Mouse (Mus musculus) testis, adult 2 months (tissue): ENCODE measurements around the gene Gm20388. TPM values are rescaled to one million over a fixed set of nuclear protein-coding genes. Genes with fewer than 3 reads are reported as not detected.

Experiments used
- H3K27ac ChIP-seq: fragments of 200-500 bp; 2 replicates; pipeline ENCODE4 v1.5.1; 2012; ENCODE audit warnings: low read depth, low read length; ENCODE audit not compliant: control insufficient read depth, insufficient read depth
- H3K27me3 ChIP-seq: fragments of 200-500 bp; 2 replicates; pipeline ENCODE4 v1.6.1; 2012; ENCODE audit warnings: mild to moderate bottlenecking, low read length, moderate library complexity; ENCODE audit not compliant: control insufficient read depth, insufficient read depth
- H3K36me3 ChIP-seq: fragments of 200-500 bp; 2 replicates; pipeline ENCODE4 v1.6.1; 2012; ENCODE audit warnings: mild to moderate bottlenecking, low read length; ENCODE audit not compliant: control insufficient read depth, insufficient read depth
- H3K4me1 ChIP-seq: fragments of 200-500 bp; 2 replicates; pipeline ENCODE4 v1.6.1; 2012; ENCODE audit warnings: low read length; ENCODE audit not compliant: control insufficient read depth, insufficient read depth
- H3K4me3 ChIP-seq: fragments of 200-500 bp; 2 replicates; pipeline ENCODE4 v1.5.1; 2012; ENCODE audit warnings: low read depth, mild to moderate bottlenecking, low read length, moderate library complexity, mixed read lengths; ENCODE audit not compliant: control insufficient read depth
- CTCF ChIP-seq: fragments of 200-500 bp; IDR thresholded peaks from 2 replicates; pipeline ENCODE4 v1.5.1; 2012; ENCODE audit warnings: low read depth, mild to moderate bottlenecking, inconsistent platforms, low read length, moderate library complexity; ENCODE audit not compliant: control insufficient read depth, insufficient read depth, insufficient replicate concordance
- POLR2A ChIP-seq: fragments of 200-500 bp; IDR thresholded peaks from 2 replicates; pipeline ENCODE4 v1.6.1; 2012; ENCODE audit warnings: low read depth, mild to moderate bottlenecking, inconsistent platforms, low read length, moderate library complexity; ENCODE audit not compliant: control insufficient read depth
- polyA plus RNA-seq: library from polyadenylated mRNA; depleted of rRNA; stranded (reverse); fragments of >200 nt; gene quantifications from 2 replicates; pipeline ENCODE4 v1.2.3, GENCODE M21; 2012

The Gm20388 gene
- polyA plus RNA-seq, 1 experiment = 5.6 TPM

DNA sequence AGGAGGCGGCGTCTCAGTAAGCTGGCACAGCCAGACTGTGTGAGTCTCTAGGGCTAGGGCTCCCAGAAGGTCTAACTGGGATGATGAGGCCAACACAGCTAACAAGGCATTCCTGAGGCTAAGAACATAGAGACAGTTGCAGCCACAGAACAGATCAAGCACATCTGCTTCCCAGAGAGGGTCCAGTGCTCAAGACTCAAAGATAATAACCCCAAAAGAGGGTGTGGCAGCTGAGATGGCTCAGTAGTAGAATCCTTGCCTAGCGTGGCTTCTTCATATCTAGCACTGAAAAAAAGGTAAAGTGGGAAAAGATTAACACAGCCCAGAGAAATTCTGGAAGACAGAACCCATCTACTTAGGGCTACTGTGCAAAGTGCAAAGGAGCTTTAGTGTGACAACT, 3045.4 kb downstream of the Gm20388 start:
- Histone ChIP-seq H3K4me3 (no peak overlapping the region), H3K4me1 (peaks cover 4% of the 10 kb centered on the region; the same call in 1 of the 2 replicates), H3K27ac (no peak overlapping the region), H3K36me3 (no peaks in the 10 kb centered on the region), H3K27me3 (no peaks in the 10 kb centered on the region)
- TF ChIP-seq POLR2A (no peak), CTCF (no peak)

DNA sequence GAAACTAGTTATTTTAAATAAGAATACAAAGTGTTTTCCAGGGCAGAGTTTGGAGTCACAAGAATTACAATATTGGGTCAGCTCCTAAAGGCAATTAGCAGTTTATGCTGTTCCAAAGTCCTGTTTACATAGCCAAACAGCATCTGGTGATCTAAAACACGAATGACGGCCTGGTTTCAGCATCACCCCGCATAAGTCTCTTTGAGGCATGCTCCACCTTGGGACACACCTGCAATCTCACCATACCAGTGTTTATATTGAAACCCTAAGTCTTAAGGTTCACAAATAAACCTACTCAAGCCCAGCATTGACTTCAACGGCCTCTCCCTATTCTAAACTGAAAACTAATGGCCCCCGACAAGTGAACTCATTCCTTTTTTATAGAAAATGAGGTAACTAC, 3049.7 kb downstream of the Gm20388 start:
- no peaks in the 10 kb centered on the region for H3K36me3 ChIP-seq
- H3K27ac ChIP-seq = no peak overlapping the region
- no peaks in the 10 kb centered on the region for H3K27me3 ChIP-seq
- H3K4me3 ChIP-seq = no peak overlapping the region
- no peak for TF ChIP-seq POLR2A
- no peak for TF ChIP-seq CTCF
- no peaks in the 10 kb centered on the region for H3K4me1 ChIP-seq

DNA sequence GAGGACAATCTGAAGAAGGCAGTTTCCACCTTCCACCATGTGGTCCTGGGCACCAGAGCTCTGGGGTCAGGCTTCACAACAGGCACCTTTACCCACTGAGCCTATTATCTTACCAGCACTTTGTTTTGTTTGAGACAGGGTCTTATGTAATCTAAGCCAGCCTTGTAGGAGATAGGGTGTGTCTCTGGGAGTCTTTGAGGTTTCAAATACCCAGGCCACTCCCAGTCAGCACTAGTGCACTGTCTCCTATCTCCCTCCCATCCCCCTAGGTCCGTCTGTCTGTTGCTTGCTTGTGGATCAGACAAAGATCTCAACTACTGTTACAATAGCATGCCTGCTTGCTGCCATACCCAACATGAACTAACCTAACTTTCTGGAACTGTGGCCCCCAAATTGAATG, 3050.3 kb downstream of the Gm20388 start:
- Histone ChIP-seq H3K36me3 (no peaks in the 10 kb centered on the region), H3K4me1 (no peaks in the 10 kb centered on the region), H3K27ac (no peak overlapping the region)

DNA sequence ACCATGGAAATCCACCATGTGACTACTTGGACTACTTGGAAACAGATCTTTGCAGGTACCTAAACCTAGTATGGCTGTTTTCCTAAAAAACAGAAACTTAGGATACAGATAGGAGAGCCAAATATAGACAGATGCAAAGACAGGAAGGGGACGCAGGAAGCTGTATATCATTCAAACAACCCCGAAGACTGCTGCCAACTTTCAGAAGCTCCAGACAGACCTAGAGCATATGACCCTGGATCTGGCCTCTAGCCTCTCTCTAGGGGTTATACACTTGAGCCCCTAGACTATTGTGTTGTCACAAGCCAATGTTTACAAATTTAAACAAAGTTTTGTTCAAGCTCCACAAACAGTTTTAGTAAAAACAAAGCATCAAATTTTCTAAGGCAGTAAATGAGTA, 3050.8 kb downstream of the Gm20388 start:
- no peaks in the 10 kb centered on the region for H3K4me1 ChIP-seq
- H3K27ac ChIP-seq = no peak overlapping the region
- no peak overlapping the region for H3K4me3 ChIP-seq
- H3K27me3 ChIP-seq = no peaks in the 10 kb centered on the region
- TF ChIP-seq POLR2A = no peak
- no peak for TF ChIP-seq CTCF
- no peaks in the 10 kb centered on the region for H3K36me3 ChIP-seq

More for the DNA sequence above, 3050.3 kb downstream of the Gm20388 start:
- no peak for TF ChIP-seq CTCF
- TF ChIP-seq POLR2A = no peak
- Histone ChIP-seq H3K27me3 (no peaks in the 10 kb centered on the region), H3K4me3 (no peak overlapping the region)

DNA sequence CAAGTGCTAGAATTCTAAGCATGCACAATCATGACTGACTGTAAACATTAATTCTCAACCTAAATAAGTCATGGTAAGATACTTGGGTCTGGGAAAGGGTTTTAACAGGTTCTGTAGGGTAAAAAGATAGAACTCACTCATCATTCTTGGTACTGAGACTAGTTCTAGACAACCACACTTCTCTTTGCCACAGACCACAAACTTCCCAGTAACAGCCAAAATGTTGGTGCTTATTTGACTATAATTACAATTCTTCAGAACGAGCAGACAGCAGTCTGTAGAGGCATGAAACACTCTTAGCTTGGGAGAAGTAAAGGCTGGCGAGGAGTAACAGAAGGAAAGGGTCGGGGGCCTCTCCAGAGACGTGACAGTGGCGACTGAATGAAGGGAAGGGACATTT, 3051.4 kb downstream of the Gm20388 start:
- no peaks in the 10 kb centered on the region for H3K4me1 ChIP-seq
- TF ChIP-seq CTCF (no peak), POLR2A (no peak)
- no peak overlapping the region for H3K4me3 ChIP-seq
- no peaks in the 10 kb centered on the region for H3K27me3 ChIP-seq
- H3K36me3 ChIP-seq = no peaks in the 10 kb centered on the region
- no peak overlapping the region for H3K27ac ChIP-seq

DNA sequence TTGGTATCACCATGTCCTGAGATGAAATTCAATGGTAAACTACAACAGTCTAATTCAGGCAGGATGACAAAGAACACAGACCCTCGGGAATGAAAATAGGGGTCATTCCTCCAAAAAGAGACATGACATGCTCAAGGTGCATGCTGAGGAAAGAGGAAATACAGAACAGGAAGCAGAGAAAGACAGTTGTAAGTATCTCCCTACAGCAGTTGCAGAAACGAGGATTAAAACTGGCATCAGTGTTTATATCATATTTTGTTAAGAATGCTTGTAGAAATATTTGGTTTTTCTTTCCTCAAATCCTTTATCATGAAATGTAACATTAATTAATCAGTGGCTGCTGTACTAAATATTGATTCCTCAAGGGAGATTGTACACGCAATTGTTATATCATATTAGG, 3056.0 kb downstream of the Gm20388 start:
- Histone ChIP-seq H3K36me3 (no peaks in the 10 kb centered on the region), H3K4me3 (no peak overlapping the region), H3K4me1 (no peaks in the 10 kb centered on the region), H3K27ac (no peak overlapping the region), H3K27me3 (no peaks in the 10 kb centered on the region)
- TF ChIP-seq CTCF = no peak
- TF ChIP-seq POLR2A = no peak

DNA sequence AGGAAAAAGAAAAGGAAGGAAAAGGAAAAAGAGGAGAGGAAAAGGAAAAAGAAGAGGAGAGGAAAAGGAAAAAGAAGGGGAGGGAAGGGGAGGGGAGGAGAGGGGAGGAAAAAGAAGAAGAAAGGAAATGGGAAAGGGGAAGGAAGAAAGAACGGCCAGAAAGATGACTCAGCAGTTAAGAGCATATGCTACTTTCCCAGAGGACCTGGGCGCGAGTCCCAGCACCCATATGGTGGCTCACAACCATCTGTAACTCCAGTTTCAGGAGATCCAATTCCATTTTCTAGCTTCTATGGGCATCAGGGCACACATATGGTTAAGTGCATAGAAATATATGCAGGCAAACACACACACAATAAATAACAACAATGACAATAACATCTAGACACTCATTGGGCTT, 3057.5 kb downstream of the Gm20388 start:
- TF ChIP-seq POLR2A (no peak), CTCF (no peak)
- Histone ChIP-seq H3K27me3 (no peaks in the 10 kb centered on the region), H3K4me1 (no peaks in the 10 kb centered on the region), H3K4me3 (no peak overlapping the region), H3K36me3 (no peaks in the 10 kb centered on the region), H3K27ac (no peak overlapping the region)

DNA sequence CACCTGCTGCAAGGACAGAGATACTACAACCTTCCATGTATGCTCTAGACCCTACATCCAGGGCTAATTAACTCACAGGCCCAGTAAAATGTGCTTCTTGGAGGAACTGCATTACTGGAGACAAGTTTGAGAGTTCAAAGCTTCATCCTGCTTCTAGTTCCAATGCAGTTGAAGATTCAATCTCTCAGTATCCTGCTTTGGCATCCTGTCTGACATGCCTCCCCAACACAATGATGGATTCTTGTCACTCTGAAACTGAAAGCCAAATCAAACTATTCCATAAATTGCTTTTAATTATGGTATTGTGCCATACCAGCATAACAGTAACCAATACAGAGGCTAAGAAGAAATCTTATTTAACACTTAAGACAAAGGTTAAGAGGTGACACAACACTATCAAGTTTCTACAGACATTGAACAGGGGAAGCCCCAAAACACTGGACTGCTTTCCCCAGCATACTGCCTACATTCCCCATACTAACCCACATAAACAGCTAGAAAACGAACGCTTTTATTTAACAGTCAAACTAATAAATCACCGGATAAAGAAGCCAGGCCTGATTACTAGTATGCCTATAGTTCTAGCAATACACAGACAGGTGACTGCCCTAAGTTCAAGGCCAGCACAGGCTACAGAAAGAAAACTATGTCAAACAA, 3059.5 kb downstream of the Gm20388 start:
- H3K4me3 ChIP-seq = no peak overlapping the region
- no peak overlapping the region for H3K27ac ChIP-seq
- H3K27me3 ChIP-seq = no peaks in the 10 kb centered on the region
- H3K36me3 ChIP-seq = no peaks in the 10 kb centered on the region
- no peaks in the 10 kb centered on the region for H3K4me1 ChIP-seq
- TF ChIP-seq CTCF = no peak
- no peak for TF ChIP-seq POLR2A
